Mouse (Mus musculus) megakaryocyte, embryonic 14.5 days (primary cell): Measurements from ENCODE around the gene Ypel2. TPM values are rescaled to one million over a fixed set of nuclear protein-coding genes. Genes with fewer than 3 reads are reported as not detected.

Source experiments
- H3K27me3 ChIP-seq: replicated peaks from 2 replicates; pipeline ENCODE3; 2012; ENCODE audit warnings: inconsistent platforms
- H3K36me3 ChIP-seq: replicated peaks from 2 replicates; pipeline ENCODE3; 2012; ENCODE audit warnings: low read length, inconsistent platforms, mixed read lengths
- H3K4me1 ChIP-seq: 2 replicates; pipeline ENCODE4 v1.6.1; 2012; ENCODE audit warnings: inconsistent platforms
- H3K4me3 ChIP-seq: replicated peaks from 2 replicates; pipeline ENCODE3; 2012; ENCODE audit warnings: moderate library complexity, mild to moderate bottlenecking, inconsistent platforms
- H3K9me3 ChIP-seq: 2 replicates; pipeline ENCODE4 v1.6.1; 2012; ENCODE audit warnings: inconsistent platforms
- FLI1 ChIP-seq: IDR thresholded peaks from 2 replicates; pipeline ENCODE4 v1.6.1; 2012; ENCODE audit warnings: low read length, inconsistent platforms, mixed read lengths
- GATA1 ChIP-seq: IDR thresholded peaks from 3 replicates; pipeline ENCODE4 v1.6.1; 2012; ENCODE audit warnings: mixed read lengths, low read length, inconsistent platforms, borderline replicate concordance
- polyA plus RNA-seq: library from polyadenylated mRNA; stranded (reverse); fragments of >175 nt; gene quantifications from 2 replicates; pipeline ENCODE4 v1.2.3, GENCODE M21; 2012; ENCODE audit warnings: low replicate concordance; ENCODE audit not compliant: insufficient read depth

The Ypel2 gene
- polyA plus RNA-seq, 1 experiment: 1.7 TPM

GRCm38 (mm10) chr11:86920111-86921080, 73.1 kb downstream of the Ypel2 start:
- TF ChIP-seq FLI1 (no peak), GATA1 (no peak)
- H3K9me3 ChIP-seq: no peaks in the 10 kb centered on the region
- H3K4me1 ChIP-seq: peaks cover 63% of the 10 kb centered on the region
- peak overlapping the region; percentile 81 for H3K4me3 ChIP-seq
- H3K27me3 ChIP-seq: peaks cover 28% of the 10 kb centered on the region
- no peaks in the 10 kb centered on the region for H3K36me3 ChIP-seq

DNA sequence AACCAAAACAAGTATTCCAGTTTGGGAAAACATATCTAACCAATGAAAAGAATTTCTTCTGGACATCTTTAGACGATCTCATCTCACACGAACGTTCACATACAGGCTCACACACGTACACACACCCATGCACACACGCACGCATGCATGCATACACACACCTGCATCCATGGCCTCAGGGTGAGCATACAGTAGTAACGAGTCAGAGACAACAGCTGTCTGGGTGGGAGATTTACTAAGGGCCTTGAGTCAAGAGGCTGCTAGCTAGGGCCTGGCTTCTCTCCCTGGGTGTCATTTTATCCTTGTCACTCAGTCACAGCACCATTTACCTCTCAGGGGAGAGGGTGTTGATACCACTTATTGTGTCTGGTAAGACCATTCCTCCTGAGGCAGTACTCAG, 74.0 kb downstream of the Ypel2 start:
- no peaks in the 10 kb centered on the region for H3K9me3 ChIP-seq
- H3K4me3 ChIP-seq: peak overlapping the region; percentile 76
- no peak for TF ChIP-seq GATA1
- TF ChIP-seq FLI1: no peak
- H3K36me3 ChIP-seq: no peaks in the 10 kb centered on the region
- peaks cover 24% of the 10 kb centered on the region for H3K27me3 ChIP-seq
- H3K4me1 ChIP-seq: peaks cover 62% of the 10 kb centered on the region

DNA sequence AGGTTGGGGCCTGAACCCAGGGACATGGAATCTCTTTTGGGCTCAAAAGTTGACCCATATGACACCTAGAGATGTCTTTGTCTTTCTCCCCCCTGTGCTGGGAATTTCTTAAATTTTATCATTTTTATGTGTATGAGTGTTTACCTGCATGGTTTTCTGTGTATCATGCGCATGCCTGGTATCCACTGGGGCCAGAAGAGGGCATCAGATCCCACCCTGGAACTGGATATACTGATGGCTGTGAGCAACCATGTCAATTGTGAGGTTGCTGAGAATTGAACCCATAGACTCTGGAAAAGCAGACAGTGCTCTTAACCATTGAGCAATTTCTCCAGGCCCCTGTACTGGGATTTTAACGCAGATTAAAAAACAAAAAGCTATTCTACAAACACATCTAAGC, 76.0 kb downstream of the Ypel2 start:
- H3K9me3 ChIP-seq: no peaks in the 10 kb centered on the region
- peaks cover 61% of the 10 kb centered on the region for H3K4me1 ChIP-seq
- H3K27me3 ChIP-seq: peaks cover 20% of the 10 kb centered on the region
- TF ChIP-seq GATA1: no peak
- no peak for TF ChIP-seq FLI1
- H3K4me3 ChIP-seq: no peak overlapping the region
- no peaks in the 10 kb centered on the region for H3K36me3 ChIP-seq

DNA sequence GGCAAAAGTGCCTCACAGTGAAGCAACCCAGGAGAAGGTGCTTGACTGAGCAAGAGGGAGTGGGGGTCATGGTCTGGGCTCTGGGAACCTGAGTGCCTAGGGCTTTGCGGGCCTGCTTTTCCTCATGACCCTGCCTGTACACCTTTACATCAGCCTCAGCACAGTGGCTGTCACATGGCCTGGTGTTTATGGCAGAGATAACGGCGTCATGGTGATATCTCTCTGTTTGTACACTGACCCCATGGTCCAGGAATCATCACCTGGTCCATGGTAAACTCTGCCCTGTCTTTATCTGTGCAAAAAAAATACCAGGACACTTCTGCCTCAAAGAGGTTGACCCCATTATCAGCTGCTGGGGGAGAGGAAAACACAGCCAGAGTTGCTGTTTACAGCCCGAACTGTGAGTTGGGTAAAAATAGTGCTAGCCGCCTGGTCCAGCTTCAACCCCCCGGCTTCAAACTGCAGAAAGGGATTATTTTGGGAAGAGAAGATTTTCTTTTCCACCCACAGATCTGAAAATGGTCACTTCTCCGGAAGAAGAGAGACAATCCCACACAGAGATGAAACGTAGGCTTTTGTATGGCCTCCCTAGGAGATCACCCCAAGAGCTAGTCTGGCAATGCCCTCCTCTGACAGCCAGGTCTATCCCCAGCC, 76.8 kb downstream of the Ypel2 start:
- H3K9me3 ChIP-seq: no peaks in the 10 kb centered on the region
- no peak overlapping the region for H3K4me3 ChIP-seq
- no peak for TF ChIP-seq FLI1
- H3K27me3 ChIP-seq: peaks cover 19% of the 10 kb centered on the region
- no peaks in the 10 kb centered on the region for H3K36me3 ChIP-seq
- peaks cover 59% of the 10 kb centered on the region for H3K4me1 ChIP-seq

- TF ChIP-seq GATA1 (no peak), FLI1 (no peak)
- no peaks in the 10 kb centered on the region for H3K36me3 ChIP-seq
- H3K4me3 ChIP-seq: no peak overlapping the region
- H3K9me3 ChIP-seq: no peaks in the 10 kb centered on the region
- peaks cover 13% of the 10 kb centered on the region for H3K27me3 ChIP-seq
- H3K4me1 ChIP-seq: peaks cover 35% of the 10 kb centered on the region
Observed at GRCm38 (mm10) chr11:86914329-86914728, 79.2 kb downstream of the Ypel2 start.

GRCm38 (mm10) chr11:86910244-86910643, 83.3 kb downstream of the Ypel2 start:
- Histone ChIP-seq H3K27me3 (peaks cover 9% of the 10 kb centered on the region), H3K9me3 (no peaks in the 10 kb centered on the region), H3K4me1 (peaks cover 31% of the 10 kb centered on the region), H3K36me3 (no peaks in the 10 kb centered on the region), H3K4me3 (no peak overlapping the region)
- TF ChIP-seq FLI1 (no peak), GATA1 (no peak)

DNA sequence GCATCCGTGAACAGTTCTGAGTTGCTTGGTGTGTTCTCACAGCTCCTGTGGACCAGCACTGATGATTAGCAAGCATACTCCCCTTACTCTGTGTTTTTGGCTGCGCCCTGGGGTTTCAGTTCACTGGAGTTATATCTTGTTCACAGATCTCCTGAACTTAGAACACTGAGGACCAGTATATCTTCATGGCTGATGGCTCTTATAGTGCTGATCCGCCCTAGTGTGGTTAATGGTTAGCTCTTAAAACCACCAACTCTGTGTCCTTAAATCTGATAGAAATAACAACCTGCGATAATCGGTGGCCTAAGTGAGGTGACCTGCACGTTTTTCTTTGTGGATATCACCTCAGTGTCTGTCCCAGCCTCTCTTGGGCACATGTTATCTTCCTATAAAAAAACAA, 84.5 kb downstream of the Ypel2 start:
- Histone ChIP-seq H3K27me3 (peaks cover 7% of the 10 kb centered on the region), H3K4me3 (no peak overlapping the region), H3K4me1 (peaks cover 21% of the 10 kb centered on the region), H3K9me3 (no peaks in the 10 kb centered on the region), H3K36me3 (no peaks in the 10 kb centered on the region)
- TF ChIP-seq FLI1: no peak

GRCm38 (mm10) chr11:86907889-86908590, 85.5 kb downstream of the Ypel2 start:
- Histone ChIP-seq H3K4me3 (peak overlapping the region; percentile 80), H3K27me3 (peaks cover 6% of the 10 kb centered on the region), H3K9me3 (no peaks in the 10 kb centered on the region), H3K4me1 (peaks cover 21% of the 10 kb centered on the region), H3K36me3 (no peaks in the 10 kb centered on the region)
- TF ChIP-seq GATA1 (no peak), FLI1 (no peak)

- no peaks in the 10 kb centered on the region for H3K36me3 ChIP-seq
Observed at GRCm38 (mm10) chr11:86906767-86907662, 86.5 kb downstream of the Ypel2 start.

More at GRCm38 (mm10) chr11:86906767-86907662, 86.5 kb downstream of the Ypel2 start:
- TF ChIP-seq FLI1 (no peak), GATA1 (no peak)
- no peak overlapping the region for H3K4me3 ChIP-seq
- no peaks in the 10 kb centered on the region for H3K9me3 ChIP-seq
- H3K4me1 ChIP-seq: peaks cover 21% of the 10 kb centered on the region
- peaks cover 5% of the 10 kb centered on the region for H3K27me3 ChIP-seq
